Mouse (Mus musculus) regulatory T cell (primary cell): ENCODE measurements at regions not wholly inside any gene's neighbourhood (a gene's known extent, or its start where the extent isn't known, plus 50 kb on each side); places are given as distances from the start of the nearest gene placed in this dataset.

ENCODE experiments used
- in situ Hi-C: fragments of 300-600 bp; cut with MboI, MseI; formaldehyde crosslinking; loops from one replicate; pipeline ENCODE4 v1.15.1; 2025; ENCODE audit warnings: high pct_unique_total_duplicates

DNA sequence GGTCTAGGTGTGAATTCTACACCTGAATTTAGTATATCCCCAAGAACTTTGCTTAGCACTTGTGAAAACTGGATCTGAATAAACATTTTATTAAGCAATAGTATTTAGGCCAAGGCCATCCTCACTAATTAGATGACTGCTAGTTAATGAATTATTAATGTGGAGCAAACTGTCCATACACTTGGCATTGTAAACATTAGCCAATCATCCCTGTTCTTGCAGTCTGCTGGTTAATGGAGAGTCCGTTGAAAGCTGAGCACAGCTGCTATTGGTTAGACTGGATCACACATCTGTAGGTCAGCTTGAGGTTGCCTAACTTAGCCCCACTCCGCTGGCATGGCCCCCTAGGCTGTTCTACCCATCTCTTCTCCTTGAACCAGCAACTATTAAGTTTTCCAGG is 826.2 kb upstream of the 4930452B06Rik start:
- in situ Hi-C loops: no loop called here

DNA sequence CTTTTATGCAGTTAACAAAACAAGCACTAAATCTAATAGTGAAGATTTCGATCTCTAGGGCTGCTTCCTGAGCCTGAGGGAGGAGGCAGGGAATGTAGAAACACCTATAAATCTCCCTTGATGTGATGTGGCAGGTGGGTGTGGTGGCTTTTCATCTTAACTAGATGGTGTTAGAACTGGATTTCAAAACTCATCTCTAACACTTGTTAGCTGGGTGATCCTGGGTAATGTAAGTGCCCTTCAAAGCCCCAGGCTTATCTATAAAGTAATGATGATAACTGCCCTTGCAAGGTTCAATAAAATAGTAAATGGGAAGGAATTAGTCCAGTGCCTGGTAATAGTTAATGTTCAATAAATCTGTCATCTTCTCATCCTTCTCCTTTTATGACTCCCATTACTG is 822.5 kb upstream of the 4930452B06Rik start:
- in situ Hi-C loops: no loop called here

DNA sequence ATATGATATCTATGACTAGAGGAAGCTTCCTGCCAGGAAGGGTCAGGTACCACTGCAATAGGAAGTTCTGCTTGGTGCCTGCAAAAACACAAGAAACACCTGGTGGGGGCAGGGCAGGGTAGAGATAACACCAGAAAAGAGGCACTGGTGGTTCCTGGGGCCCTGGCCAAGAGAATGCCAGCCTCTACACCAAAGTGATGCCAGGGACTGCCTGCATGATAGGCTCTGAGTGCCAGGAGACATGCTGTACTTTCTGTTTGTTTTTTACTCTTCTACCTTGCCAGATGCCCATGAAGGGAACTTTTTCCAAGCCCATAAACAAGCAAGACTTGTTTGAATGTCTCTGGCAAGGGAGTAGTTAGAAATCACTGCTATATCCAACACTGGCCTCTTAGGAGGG is 812.9 kb upstream of the 4930452B06Rik start:
- in situ Hi-C loops: no loop called here

DNA sequence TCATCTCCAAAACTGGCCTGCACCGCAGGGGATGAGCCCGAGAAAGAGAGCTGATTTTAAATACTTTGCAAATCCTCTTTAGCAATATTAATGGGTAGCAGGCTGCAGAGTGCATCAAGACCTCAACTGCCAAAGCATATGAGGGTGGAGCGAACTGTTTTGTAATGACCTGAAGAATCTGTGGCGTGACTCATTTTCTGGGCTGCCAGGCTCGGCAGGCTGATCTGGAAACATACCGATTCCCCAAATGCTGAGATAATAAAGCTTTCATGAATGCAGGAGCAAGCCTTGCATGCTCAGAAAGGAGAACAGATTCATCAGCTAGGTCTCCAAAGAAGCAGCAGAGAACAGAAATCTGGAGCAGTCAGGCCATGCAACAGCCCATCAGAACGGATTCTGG is 809.1 kb upstream of the 4930452B06Rik start:
- in situ Hi-C loops: no loop called here

DNA sequence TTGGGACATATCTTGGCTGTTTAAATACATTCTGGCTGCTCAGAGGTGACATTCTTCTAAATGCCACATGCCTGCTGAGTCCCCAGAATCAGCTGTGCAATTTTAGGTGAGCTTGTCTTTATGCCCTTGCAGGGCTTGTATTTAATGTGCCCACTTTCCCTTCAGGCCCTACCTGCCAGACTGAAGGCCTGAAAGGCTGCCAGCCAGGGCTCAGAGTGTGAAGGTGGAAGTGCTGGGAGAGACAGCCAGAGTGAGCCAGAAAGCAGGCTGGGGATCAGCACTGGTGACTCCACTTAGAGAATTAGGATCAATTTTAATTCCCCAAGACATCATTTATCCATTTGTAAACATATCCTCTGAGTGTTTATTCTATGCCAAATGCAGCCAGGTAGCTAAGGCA is 803.6 kb upstream of the 4930452B06Rik start:
- in situ Hi-C loops: loop anchor here (10.0 kb wide), 1 partner anchor 475 kb away; no protein-coding TSS in a partner anchor

DNA sequence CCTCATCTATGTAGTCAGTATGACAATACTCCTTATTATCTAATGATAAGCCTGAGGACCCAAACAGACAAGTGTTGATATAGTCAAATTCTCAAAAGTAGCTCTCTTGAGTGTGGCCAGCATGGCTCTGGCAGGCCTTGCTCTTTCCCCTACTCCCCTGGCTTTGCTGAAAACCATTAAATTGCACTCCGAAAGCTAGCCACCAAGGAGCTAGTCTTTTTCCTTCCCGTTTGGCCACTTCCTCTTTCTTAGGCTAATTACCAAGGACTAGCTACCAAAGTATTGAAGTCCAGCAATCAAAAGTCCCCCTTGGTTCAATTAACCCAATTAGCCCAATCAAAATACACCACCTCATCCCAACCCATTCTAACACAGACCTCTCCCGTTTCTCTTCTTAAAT is 802.6 kb upstream of the 4930452B06Rik start:
- in situ Hi-C loops: loop anchor here (10.0 kb wide), 1 partner anchor 476 kb away; no protein-coding TSS in a partner anchor

DNA sequence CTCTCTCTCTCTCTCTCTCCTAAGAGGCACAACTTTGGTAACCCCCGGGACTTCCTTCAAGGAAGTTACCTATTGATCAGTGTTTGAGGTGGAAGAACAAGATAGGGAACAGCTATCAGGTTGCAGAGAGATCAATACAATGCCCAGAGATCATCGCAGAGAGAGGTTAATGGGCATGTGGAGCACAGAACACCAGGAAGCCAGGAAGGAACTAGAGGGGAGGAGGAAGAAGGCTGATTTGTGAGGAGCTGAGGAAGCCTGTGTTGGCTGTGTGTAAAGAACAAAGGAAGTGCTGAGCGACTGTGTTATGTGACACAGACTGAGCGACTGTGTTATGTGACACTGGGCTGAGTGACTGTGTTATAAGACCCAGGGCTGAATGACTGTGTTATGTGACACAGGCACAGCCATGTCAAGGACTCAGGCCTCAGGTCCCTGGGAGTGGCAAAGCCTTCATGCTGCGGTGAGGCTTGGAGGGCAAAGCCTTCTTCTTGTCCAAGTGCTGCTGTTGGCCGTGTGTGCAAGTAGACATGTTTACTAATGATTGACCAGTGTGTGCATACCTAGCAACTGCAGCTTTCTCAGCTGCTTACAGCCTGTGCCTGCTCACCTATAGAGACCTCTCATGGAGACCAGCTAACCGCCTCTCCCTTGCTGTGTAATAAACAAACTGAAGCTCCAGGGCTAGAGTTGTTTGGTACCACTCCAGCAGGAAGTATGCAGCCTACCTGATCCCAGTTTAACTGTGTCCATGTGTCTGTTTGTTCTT is 801.8 kb upstream of the 4930452B06Rik start:
- in situ Hi-C loops: loop anchor here (10.0 kb wide), 1 partner anchor 477 kb away; no protein-coding TSS in a partner anchor

DNA sequence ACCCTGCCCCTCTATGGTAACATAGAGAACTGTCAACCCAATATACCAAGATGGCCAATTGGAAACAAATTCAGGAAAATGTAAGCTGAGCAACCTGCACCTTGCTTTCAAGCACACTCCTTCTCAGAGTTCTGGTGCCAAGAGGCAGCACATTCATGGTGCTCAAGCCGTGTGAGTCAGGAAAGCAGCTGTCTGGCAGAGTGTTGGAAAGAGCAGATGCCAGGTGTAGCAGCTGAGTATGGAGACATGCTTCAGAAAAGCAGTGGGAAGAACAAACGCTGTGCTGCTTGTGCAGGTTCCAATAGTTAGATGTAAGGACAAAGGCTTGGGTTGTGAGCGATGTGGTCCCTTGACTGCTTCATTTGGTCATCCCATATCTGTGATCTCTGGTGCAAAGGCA is 794.0 kb upstream of the 4930452B06Rik start:
- in situ Hi-C loops: loop anchor here (10.0 kb wide), 1 partner anchor 485 kb away; no protein-coding TSS in a partner anchor

DNA sequence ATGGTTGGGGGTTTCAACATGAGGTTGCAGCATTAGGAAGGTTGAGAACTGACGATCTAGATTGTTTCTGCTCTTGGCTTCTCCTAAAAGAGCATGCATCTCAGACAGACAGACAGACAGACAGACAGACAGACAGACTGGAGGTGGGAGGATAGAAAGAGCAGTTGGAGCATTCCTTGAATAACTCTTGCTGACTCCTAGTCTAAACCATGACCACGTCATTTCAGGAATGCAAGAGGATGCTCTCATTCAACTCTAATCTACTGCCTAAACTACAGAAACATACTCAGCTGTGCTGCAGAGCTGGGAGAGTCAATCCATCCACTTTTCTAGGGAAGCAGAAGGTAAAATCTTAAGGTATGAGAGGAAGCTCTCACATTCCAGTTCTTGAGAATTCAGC is 792.8 kb upstream of the 4930452B06Rik start:
- in situ Hi-C loops: loop anchor here (5.0 kb wide), 1 partner anchor 48 kb away; no protein-coding TSS in a partner anchor

DNA sequence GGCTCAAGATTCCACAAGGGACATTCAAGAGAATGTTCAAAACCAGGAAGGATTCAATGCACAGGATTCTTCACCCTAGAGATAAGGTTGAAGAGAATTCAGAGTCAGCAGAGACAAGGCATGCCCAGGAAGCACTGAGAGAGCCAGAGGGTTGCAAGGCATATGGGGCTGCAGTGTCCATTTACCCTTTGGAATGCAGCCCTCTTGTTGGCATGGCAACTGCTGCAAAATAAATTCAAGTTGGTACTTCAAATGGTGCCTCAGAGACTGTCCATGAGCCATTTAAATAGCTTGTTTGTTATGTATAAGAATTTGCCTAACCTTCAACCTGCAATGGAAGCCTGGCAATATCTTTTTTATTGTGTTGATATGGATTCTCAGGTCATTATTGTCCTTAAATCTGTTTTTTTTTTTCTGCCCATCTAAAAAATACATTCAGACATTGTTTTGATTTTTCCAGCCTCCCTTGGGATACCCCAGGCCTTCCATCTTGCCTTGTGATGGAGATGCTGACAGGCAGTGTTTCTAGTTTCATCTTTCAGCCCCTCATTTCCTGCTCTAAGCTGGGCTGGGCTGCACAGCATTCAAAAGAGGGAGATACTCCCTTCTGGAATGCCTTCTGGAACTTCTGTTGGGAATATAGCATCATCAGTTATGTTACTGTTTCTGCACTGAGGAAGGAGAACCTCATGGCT is 791.9 kb upstream of the 4930452B06Rik start:
- in situ Hi-C loops: loop anchor here (5.0 kb wide), 1 partner anchor 49 kb away; no protein-coding TSS in a partner anchor

DNA sequence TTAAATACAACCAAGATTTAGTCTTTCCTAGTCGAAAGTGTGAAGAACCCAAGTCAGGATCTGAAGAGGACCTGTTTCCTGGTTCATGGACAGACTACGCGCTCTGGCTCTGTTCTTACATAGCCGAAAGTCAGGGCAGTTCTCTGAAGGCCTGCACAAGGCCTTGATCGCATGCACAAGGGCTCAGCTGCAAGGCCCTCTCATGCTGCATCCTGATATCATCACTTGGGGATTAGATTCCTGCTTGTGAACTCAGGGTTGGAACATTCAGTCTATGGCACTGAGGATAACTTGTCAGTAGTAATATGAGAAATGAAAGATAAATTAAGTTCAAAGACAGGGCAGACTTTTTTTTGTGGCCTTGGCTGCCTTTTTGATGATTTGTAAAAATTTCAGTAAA is 789.9 kb upstream of the 4930452B06Rik start:
- in situ Hi-C loops: loop anchor here (5.0 kb wide), 1 partner anchor 51 kb away; no protein-coding TSS in a partner anchor

DNA sequence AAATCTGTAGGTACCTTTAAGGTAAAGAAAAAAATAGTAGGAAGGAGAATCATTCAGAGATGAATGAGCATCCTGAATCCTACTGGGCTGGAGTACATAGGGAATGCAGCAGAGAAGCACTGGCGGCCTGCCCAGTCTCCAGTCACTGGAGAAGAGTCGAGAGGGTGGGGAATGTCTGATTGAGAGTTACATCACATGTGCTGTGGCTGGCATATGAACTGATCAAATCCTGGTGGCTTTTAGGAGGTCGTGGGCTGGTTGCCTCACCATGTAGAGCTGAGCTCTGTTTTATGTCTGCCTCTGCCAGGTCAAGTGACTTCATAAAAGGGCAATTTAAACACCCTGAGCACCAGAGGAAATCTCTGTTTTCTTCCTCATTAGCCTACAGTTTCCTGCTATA is 783.9 kb upstream of the 4930452B06Rik start:
- in situ Hi-C loops: no loop called here

DNA sequence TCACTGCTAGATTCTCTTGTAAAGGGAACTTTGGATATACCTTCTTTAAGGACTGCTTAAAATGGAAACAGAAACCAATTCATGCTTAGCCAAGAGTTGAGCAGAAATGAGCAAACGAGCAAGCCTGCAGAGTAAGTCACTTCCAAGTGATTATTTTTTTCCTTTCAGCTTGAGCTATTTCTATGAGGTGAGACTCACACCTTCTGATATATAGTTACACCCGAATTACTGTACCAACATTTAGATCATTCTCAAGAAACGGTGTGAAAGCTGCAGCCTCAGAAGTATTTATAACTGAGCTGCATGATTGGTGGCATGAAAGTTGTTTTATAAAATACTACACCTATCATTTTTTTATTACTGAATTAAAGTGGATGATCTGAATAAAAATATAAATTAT is 771.9 kb upstream of the 4930452B06Rik start:
- in situ Hi-C loops: no loop called here

DNA sequence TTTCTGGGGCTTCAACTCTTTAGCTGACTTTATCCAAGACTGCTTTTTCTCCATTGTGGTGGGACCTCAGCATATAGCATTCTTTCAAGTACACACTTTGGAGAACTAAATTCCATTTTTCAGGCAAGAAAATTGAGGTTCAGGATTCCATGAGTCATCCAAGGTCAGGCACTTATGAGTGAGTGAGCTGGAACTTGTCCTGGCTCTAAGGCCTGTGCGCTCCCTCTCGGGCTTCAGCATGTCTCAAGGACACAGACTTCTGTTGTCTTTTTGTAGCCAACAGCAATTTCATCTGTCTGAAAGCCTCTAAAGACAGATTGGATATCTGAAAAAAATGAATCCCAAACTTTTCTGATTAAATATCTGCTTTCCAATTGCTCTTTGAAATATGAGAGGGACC is 769.1 kb upstream of the 4930452B06Rik start:
- in situ Hi-C loops: no loop called here

DNA sequence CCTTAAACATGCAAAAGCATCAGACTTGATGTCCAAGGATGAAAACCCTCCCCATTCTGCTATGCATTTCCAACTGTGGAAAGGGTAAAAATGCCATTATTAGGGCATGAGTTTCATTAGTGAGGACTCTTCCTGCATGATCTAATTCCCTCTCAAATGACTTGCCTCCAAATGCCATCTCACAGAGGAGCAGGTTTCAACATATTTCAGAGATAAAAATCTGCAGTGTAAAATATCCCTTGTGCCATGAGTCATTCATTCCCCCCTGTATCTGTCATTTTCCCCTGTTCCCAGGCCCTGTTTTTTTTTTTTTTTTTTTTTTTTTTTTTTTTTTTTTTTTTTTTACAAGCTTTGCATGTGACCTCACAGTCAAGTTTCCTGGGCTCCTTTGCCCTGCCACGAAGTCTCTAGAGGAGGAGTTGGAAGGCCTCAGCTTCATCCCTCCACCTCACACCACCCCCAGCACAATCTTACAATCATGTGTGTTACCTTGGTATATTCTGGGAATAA is 767.1 kb upstream of the 4930452B06Rik start:
- in situ Hi-C loops: no loop called here

DNA sequence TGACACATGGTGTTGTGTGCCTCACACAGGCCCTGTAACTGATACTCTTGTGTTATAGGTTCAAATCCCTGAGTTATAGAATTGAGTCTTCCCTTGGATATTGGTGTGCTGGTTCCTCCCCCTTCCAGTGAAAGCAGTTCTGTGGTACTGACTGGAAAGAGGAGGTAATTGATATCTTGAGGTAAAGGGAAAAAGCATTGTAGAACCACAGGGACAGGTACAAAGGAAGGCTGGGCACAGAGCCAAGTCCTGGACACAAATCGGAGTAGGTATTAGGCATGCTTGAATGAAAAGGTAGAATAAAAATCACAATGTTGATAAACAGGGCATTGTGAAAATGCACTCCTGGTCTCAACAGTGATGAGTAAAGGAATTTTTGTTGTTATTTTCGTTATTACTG is 765.8 kb upstream of the 4930452B06Rik start:
- in situ Hi-C loops: no loop called here

DNA sequence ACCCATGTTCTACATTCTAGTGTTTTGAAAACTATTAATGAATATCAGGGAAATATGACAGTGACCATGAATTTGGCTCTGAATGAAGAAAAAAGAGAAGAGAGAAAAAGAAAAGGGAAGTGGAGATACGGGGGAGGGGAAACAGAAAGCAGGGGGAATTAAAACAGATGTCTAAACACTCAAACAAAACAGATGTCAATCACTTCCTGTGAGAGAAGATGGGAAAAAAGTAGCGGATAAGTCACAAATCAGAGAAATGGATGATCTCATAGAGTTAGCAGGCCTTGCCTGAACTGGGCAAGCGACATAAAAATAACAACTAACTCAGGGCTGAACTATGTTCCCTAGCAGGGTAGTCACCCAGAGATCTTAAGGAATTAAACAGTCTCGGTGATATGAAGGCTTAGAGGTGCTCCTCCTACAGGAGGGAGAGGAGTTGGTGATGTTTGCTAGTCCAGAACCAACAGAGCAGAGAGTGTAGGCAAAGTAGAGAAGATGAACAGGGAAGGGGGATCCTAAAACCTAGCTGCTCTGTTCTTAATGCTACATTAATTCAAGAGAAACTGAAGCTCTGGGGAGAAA is 745.9 kb upstream of the 4930452B06Rik start:
- in situ Hi-C loops: no loop called here

DNA sequence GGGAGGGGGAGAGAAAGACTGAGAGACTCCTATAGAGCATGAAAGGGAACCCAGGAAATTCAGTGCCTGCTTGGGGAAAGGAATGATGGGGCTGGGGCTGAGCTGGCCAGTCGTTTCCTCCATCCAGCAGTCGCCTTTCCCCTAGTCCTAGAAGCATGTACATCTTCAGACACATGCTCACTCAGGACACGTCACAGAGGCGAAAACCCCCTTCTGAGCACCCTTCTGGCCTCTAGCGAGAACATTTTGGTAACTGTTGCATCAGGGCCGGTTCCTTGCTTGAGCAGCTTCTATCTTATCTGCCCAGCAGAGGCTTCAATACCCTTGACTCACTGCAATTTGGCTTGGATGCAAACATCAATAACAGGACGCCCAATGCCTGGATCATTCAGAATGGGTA is 737.6 kb upstream of the 4930452B06Rik start:
- in situ Hi-C loops: loop anchor here (5.0 kb wide), 1 partner anchor 56 kb away; no protein-coding TSS in a partner anchor

DNA sequence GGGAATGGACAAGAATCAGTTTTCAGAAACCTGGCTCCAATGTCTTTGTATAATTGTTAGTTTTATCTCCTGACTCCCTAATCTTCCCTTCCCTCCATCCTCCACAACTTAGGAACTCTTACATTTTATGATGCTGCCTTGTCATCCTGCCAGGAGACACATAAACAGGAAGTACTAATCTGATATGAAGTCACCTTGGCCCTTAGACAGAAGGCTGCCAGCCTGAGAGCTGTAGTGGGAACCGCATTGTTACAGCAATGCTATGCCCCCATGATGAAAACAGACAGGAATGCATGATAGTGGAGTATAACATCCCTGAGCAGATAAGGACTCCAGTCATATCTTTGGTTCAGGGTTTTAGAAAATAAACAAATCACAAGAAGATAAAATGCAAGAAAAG is 734.8 kb upstream of the 4930452B06Rik start:
- in situ Hi-C loops: loop anchor here (5.0 kb wide), 1 partner anchor 54 kb away; no protein-coding TSS in a partner anchor

DNA sequence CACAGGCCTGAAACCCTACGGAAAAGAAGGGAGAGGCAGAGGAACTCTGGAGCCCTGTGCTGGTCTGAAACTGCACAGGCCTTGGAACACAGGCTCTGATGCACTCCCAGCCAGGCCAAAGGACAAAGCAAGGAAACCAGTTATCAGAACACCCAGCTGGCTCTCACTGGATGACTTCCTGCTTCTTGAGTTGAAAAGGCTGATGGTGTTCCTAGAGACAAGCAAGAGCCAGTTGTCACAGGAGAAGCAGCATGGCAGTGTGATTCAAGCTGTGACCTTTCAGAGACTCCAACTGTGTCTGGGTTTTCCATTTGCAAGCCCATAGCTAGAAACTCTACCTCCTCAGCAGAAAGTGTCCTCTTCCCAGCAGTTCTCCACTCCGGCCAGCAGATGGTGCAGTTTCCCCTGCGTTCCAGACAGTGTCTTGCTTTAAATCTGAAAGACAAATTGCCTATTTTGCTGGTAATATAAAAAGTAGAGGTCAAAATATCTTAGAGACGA is 727.3 kb upstream of the 4930452B06Rik start:
- in situ Hi-C loops: loop anchor here (25.0 kb wide), 1 partner anchor 1919 kb away; no protein-coding TSS in a partner anchor

DNA sequence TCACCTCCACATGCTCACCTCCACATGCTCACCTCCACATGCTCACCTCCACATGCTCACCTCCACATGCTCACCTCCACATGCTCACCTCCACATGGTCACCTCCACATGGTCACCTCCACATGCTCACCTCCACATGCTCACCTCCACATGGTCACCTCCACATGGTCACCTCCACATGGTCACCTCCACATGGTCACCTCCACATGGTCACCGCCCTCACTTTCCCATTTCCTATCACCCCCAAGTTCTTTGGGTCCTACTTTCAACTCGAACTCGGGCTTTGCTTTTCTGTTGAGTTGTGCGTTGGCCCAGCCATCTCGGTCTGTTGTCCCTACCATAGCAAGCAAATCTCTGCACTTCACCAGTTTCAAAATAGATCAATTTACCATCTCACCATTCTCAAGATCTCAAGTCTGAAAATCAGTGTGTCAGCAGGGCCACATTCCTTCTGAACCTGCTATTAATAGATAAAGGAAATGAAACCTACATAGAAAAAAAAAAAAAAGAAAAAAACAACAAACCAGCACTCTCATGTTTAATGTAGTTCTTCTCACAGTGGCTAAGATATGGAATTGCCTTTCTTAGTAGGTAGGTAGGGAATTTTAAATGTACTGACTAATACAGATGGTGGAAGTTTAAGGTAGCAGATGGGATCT is 724.0 kb upstream of the 4930452B06Rik start:
- in situ Hi-C loops: loop anchor here (25.0 kb wide), 1 partner anchor 1922 kb away; no protein-coding TSS in a partner anchor
